Mouse (Mus musculus): ENCODE results near the gene Pcp4. TPM values are rescaled to one million over a fixed set of nuclear protein-coding genes. Genes with fewer than 3 reads are reported as not detected.

Gene Pcp4
- total and polyA plus RNA-seq, 3 experiments = 2.4 to 3.3 TPM; not detected in 1

DNA sequence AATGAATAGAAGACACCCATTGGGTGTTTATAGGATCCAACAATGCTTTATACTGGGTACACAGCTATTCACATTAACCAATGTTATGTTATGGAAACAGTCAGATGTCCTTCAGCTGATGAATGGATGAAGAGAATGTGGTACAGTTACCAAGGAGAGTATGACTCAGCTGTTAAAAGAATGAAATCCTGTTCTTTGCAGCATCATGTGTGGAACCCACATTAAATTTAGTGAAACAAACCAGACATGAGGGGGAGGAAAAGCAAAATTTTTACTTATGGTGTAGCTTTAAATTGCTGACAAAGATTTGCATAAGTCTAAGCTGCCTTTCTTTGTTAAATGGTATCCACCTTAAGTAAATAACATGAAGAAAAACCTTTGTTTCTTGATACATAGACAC is 92.4 kb downstream of the Pcp4 start:
- Histone ChIP-seq H3K9me3 (replicated peaks; ENCODE audit: low read length) (peaks cover 6% of the 10 kb centered on the region), H3K36me3 (replicated peaks in 1 of 2; ENCODE audit: control insufficient read depth in 1 of 2, insufficient read depth in 1 of 2, low read length in 1 of 2) (no peaks in the 10 kb centered on the region), H3K79me2 (replicated peaks; ENCODE audit: control insufficient read depth, extremely low read depth, insufficient read depth, poor library complexity, severe bottlenecking) (no peaks in the 10 kb centered on the region), H3K4me3 (replicated peaks in 1 of 3; ENCODE audit: low read depth in 2 of 3, low read length in 2 of 3, poor library complexity in 1 of 3) (no peak overlapping the region), H3K4me1 (ENCODE audit: control insufficient read depth in 1 of 2, insufficient read depth in 2 of 2) (peaks cover 0 to 10% of the 10 kb centered on the region in 2 experiments; a peak in 2 of 4 replicates), H3K27ac (ENCODE audit: insufficient read depth, low read depth) (no peak overlapping the region), H3K4me2 (ENCODE audit: insufficient read depth, low read depth, poor library complexity, severe bottlenecking) (no peak overlapping the region), H3K27me3 (replicated peaks) (no peaks in the 10 kb centered on the region), H3K9ac (ENCODE audit: insufficient read depth, low read depth) (no peak overlapping the region)
- dilution Hi-C loops (cut with MboI; ENCODE audit: extremely low pct_ligation_motif_present, extremely low pct_unique_long_range_greater_than_20kb, low sequenced_read_pairs) (no loop called here), in situ Hi-C loops (cut with MboI; ENCODE audit: low pct_ligation_motif_present, low pct_unique_long_range_greater_than_20kb, low sequenced_read_pairs) (no loop called here)
- DNase-seq (ENCODE audit: extremely low read depth) = no peak
- no peak for TF ChIP-seq TBP (conservative IDR thresholded peaks at IDR 0.05; ENCODE audit: low read depth, low read length)

- Histone ChIP-seq H3K9ac (ENCODE audit: insufficient read depth, low read depth) (no peak overlapping the region), H3K27ac (ENCODE audit: insufficient read depth, low read depth) (no peak overlapping the region), H3K27me3 (replicated peaks) (no peaks in the 10 kb centered on the region), H3K36me3 (replicated peaks in 1 of 2; ENCODE audit: control insufficient read depth in 1 of 2, insufficient read depth in 1 of 2, low read length in 1 of 2) (no peaks in the 10 kb centered on the region), H3K9me3 (replicated peaks; ENCODE audit: low read length) (peaks cover 6% of the 10 kb centered on the region), H3K4me1 (ENCODE audit: control insufficient read depth in 1 of 2, insufficient read depth in 2 of 2) (peaks cover 0 to 26% of the 10 kb centered on the region in 2 experiments; a peak in 2 of 4 replicates), H3K4me3 (replicated peaks in 1 of 3; ENCODE audit: low read depth in 2 of 3, low read length in 2 of 3, poor library complexity in 1 of 3) (no peak overlapping the region), H3K79me2 (replicated peaks; ENCODE audit: control insufficient read depth, extremely low read depth, insufficient read depth, poor library complexity, severe bottlenecking) (no peaks in the 10 kb centered on the region), H3K4me2 (ENCODE audit: insufficient read depth, low read depth, poor library complexity, severe bottlenecking) (no peak overlapping the region)
- in situ Hi-C loops (cut with MboI; ENCODE audit: low pct_ligation_motif_present, low pct_unique_long_range_greater_than_20kb, low sequenced_read_pairs) = no loop called here
- TF ChIP-seq MEF2A (IDR thresholded peaks at IDR 0.05; ENCODE audit: borderline replicate concordance, low read depth, low read length) = no peak
- DNase-seq (ENCODE audit: extremely low read depth) = no peak
- dilution Hi-C loops (cut with MboI; ENCODE audit: extremely low pct_ligation_motif_present, extremely low pct_unique_long_range_greater_than_20kb, low sequenced_read_pairs) = no loop called here
Measured at GRCm38 (mm10) chr16:96563350-96564257, 96.2 kb downstream of the Pcp4 start.

GRCm38 (mm10) chr16:96567428-96567827 is 100.0 kb downstream of the Pcp4 start:
- H3K4me1 ChIP-seq (ENCODE audit: control insufficient read depth in 1 of 2, insufficient read depth in 2 of 2) = peaks cover 0 to 20% of the 10 kb centered on the region in 2 experiments; a peak in 2 of 4 replicates
- no peak overlapping the region for H3K4me2 ChIP-seq (ENCODE audit: insufficient read depth, low read depth, poor library complexity, severe bottlenecking)
- dilution Hi-C loops (cut with MboI; ENCODE audit: extremely low pct_ligation_motif_present, extremely low pct_unique_long_range_greater_than_20kb, low sequenced_read_pairs) (no loop called here), in situ Hi-C loops (cut with MboI; ENCODE audit: low pct_ligation_motif_present, low pct_unique_long_range_greater_than_20kb, low sequenced_read_pairs) (no loop called here)
- no peaks in the 10 kb centered on the region for H3K27me3 ChIP-seq (replicated peaks)
- no peaks in the 10 kb centered on the region for H3K36me3 ChIP-seq (replicated peaks in 1 of 2; ENCODE audit: control insufficient read depth in 1 of 2, insufficient read depth in 1 of 2, low read length in 1 of 2)
- no peaks in the 10 kb centered on the region for H3K9me3 ChIP-seq (replicated peaks; ENCODE audit: low read length)
- DNase-seq (ENCODE audit: extremely low read depth) = no peak
- H3K9ac ChIP-seq (ENCODE audit: insufficient read depth, low read depth) = no peak overlapping the region
- no peaks in the 10 kb centered on the region for H3K79me2 ChIP-seq (replicated peaks; ENCODE audit: control insufficient read depth, extremely low read depth, insufficient read depth, poor library complexity, severe bottlenecking)
- no peak overlapping the region for H3K27ac ChIP-seq (ENCODE audit: insufficient read depth, low read depth)
- TF ChIP-seq TBP (conservative IDR thresholded peaks at IDR 0.05; ENCODE audit: low read depth, low read length) (no peak), BHLHE40 (IDR thresholded peaks at IDR 0.05; ENCODE audit: low read depth, low read length) (no peak), ZKSCAN1 (IDR thresholded peaks at IDR 0.05; ENCODE audit: borderline replicate concordance, low read depth, low read length) (no peak), POLR2A (IDR thresholded peaks at IDR 0.05; ENCODE audit: low read depth, low read length) (no peak), GABPA (IDR thresholded peaks at IDR 0.05; ENCODE audit: insufficient replicate concordance, low read depth, low read length) (no peak), ZNF384 (IDR thresholded peaks at IDR 0.05; ENCODE audit: low read depth, low read length) (no peak), USF1 (IDR thresholded peaks at IDR 0.05; ENCODE audit: low read depth, low read length) (no peak), UBTF (IDR thresholded peaks at IDR 0.05; ENCODE audit: low read depth, low read length) (no peak), PAX5 (IDR thresholded peaks at IDR 0.05; ENCODE audit: low read length) (no peak), JUN (IDR thresholded peaks at IDR 0.05; ENCODE audit: insufficient read depth, low read depth, low read length) (no peak), MAFK (IDR thresholded peaks at IDR 0.05; ENCODE audit: insufficient replicate concordance, low read length) (no peak), RCOR1 (conservative IDR thresholded peaks at IDR 0.05; ENCODE audit: low read depth, low read length) (no peak), POLR2AphosphoS2 (IDR thresholded peaks at IDR 0.05; ENCODE audit: low read depth, low read length) (no peak), NRF1 (IDR thresholded peaks at IDR 0.05; ENCODE audit: low read depth, low read length) (no peak), E2F4 (IDR thresholded peaks at IDR 0.05; ENCODE audit: insufficient replicate concordance, low read depth, low read length) (no peak), MYC (IDR thresholded peaks at IDR 0.05; ENCODE audit: low read depth, low read length) (no peak), CTCF (conservative IDR thresholded peaks at IDR 0.05 in 1 of 2, IDR thresholded peaks at IDR 0.05 in 1 of 2; ENCODE audit: low read depth in 2 of 2, low read length in 2 of 2) (no peak)
- no peak overlapping the region for H3K4me3 ChIP-seq (replicated peaks in 1 of 3; ENCODE audit: low read depth in 2 of 3, low read length in 2 of 3, poor library complexity in 1 of 3)
